Mouse (Mus musculus) thymus, adult 2 months (tissue): ENCODE results near the gene Pax8.

Experiments
- CTCF ChIP-seq: fragments of 200-500 bp; IDR thresholded peaks from 2 replicates; pipeline ENCODE4 v1.5.1; 2012; ENCODE audit warnings: mild to moderate bottlenecking, control low read depth, low read length, moderate library complexity, borderline replicate concordance; ENCODE audit not compliant: control insufficient read depth, poor library complexity, insufficient read depth; ENCODE audit errors: extremely low read depth
- POLR2A ChIP-seq: fragments of 200-500 bp; IDR thresholded peaks from 2 replicates; pipeline ENCODE4 v1.6.1; 2012; ENCODE audit warnings: mild to moderate bottlenecking, low read length, control low read depth, moderate library complexity; ENCODE audit not compliant: control insufficient read depth, poor library complexity, insufficient read depth; ENCODE audit errors: extremely low read depth

GRCm38 (mm10) chr2:24434670-24435069 lies 40.7 kb downstream of the Pax8 start:
- no peak for TF ChIP-seq POLR2A
- no peak for TF ChIP-seq CTCF
